Mouse (Mus musculus) heart, embryonic 16.5 days (tissue): ENCODE data around the gene Grm4. TPM values are rescaled to one million over a fixed set of nuclear protein-coding genes. Genes with fewer than 3 reads are reported as not detected.

Source experiments
- ATAC-seq: fragments of 200-750 bp; cut with Nextera tagmentation; replicated peaks from 2 replicates; pipeline ENCODE4 v1.8.0; 2017; ENCODE audit warnings: moderate number of reproducible peaks; ENCODE audit not compliant: insufficient read depth, low FRiP score; ENCODE audit errors: extremely low read depth
- H3K27ac ChIP-seq: fragments of 300-500 bp; sonication (generic); 2 replicates; pipeline ENCODE4 v1.5.1; 2014; ENCODE audit warnings: mild to moderate bottlenecking, low read length, control low read depth, moderate library complexity
- H3K27me3 ChIP-seq: fragments of 300-500 bp; sonication (generic); 2 replicates; pipeline ENCODE4 v1.6.1; 2014; ENCODE audit warnings: low read length, mixed read lengths; ENCODE audit not compliant: control insufficient read depth, insufficient read depth
- H3K36me3 ChIP-seq: fragments of 300-500 bp; sonication (generic); 2 replicates; pipeline ENCODE4 v1.6.1; 2014; ENCODE audit not compliant: control insufficient read depth, insufficient read depth
- H3K4me1 ChIP-seq: fragments of 300-500 bp; sonication (generic); 2 replicates; pipeline ENCODE4 v1.6.1; 2014; ENCODE audit warnings: low read length, mixed read lengths; ENCODE audit not compliant: control insufficient read depth, insufficient read depth
- H3K4me2 ChIP-seq: fragments of 300-500 bp; sonication (generic); 2 replicates; pipeline ENCODE4 v1.6.1; 2014; ENCODE audit warnings: low read depth, mild to moderate bottlenecking, control low read depth, low read length
- H3K4me3 ChIP-seq: fragments of 300-500 bp; sonication (generic); 2 replicates; pipeline ENCODE4 v1.5.1; 2014; ENCODE audit warnings: mild to moderate bottlenecking, control low read depth, low read length
- H3K9ac ChIP-seq: fragments of 300-500 bp; sonication (generic); 2 replicates; pipeline ENCODE4 v1.6.1; 2014; ENCODE audit warnings: low read length, control low read depth
- H3K9me3 ChIP-seq: fragments of 300-500 bp; sonication (generic); replicated peaks from 2 replicates; pipeline ENCODE4 v1.6.1; 2016; ENCODE audit warnings: low read length; ENCODE audit not compliant: control insufficient read depth
- WGBS: fragments of 180-500 bp; shearing (Covaris S2); extraction: QIAGEN DNeasy Blood & Tissue Kit; methylation state at CpG from one replicate; pipeline ENCODE4 v1.1.7; 2014; 5-methylcytosine and 5-hydroxymethylcytosine counted together
- polyA plus RNA-seq: library from polyadenylated mRNA; unstranded; fragments of >200 nt; fragmentation: Nextera tagmentation; extraction: Ambion mirVana; gene quantifications from 2 replicates; pipeline ENCODE4 v1.2.1, GENCODE M21; 2015

Gene Grm4
- polyA plus RNA-seq, 1 experiment from 2014 or later: 0.30 TPM

DNA sequence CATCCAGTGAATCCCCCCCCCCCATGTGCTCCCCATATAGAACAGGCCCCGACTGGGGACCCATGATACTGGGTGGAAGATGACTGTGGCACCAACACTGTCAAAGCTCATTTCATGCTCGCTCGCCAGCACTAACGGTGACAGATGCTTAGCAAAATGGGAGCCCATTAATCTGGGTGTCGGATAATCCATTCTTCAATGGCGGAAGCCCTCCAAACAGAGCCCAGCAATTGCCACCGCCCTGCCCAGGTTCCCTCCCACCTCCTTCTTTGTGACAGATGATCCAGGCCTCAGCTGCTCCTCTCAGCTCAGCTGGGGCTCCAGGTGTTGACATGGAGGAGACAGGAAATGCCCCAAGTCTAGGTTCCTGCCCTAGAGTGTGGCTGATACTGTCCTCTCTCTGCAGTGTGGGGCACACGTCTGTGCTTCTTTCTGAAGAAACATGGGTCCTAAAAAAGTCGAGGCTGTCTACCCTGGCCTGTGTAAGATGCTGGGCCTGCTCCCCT, 89.0 kb downstream of the Grm4 start:
- H3K9me3 ChIP-seq: peaks cover 16% of the 10 kb centered on the region
- no peaks in the 10 kb centered on the region for H3K36me3 ChIP-seq
- H3K27me3 ChIP-seq: peaks cover 8% of the 10 kb centered on the region
- ATAC-seq: no peak
- H3K4me3 ChIP-seq: no peak overlapping the region
- H3K4me1 ChIP-seq: no peaks in the 10 kb centered on the region
- H3K4me2 ChIP-seq: no peak overlapping the region
- H3K9ac ChIP-seq: no peak overlapping the region
- WGBS: 74% methylated on average over 9 of the region's 9 CpGs
- H3K27ac ChIP-seq: no peak overlapping the region

DNA sequence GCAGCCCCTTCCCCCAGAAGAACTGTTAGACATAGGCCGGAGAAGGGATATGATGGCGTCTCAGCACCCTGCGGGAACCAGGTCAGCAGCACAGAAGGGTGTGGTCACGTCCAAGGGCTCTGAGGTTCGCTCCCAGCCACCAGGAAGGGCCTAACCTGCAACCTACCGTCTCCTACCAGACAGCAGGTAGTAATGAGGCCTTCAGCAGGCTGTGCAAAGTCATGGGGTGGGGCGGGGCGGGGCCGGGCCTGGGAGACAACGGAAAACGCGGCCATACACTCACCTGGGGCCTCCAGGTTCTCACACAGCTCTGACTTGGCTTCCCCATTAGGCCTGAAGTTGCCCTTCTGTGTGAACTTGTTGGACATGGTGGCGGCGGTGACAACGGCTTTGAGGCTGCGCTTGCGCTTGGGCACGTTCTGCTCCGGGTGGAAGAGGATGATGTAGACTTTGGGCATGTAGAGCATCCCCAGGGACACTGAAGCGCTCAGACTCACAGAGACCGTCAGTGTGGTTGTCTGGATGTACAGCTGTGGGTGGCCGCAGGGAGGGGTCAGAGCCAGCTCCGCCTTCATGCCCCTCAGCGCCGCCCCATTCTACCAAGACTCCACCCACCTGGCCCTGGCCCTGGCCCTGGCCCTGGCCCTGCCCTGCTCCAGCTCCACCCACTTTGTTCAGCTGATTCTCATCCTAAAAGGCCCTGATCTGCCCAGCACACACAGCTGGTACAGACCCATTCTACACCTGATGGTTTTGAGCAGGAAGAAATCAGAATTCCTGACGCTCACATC, 90.0 kb downstream of the Grm4 start:
- Histone ChIP-seq H3K27me3 (peaks cover 8% of the 10 kb centered on the region), H3K36me3 (no peaks in the 10 kb centered on the region), H3K9ac (no peak overlapping the region), H3K9me3 (peaks cover 16% of the 10 kb centered on the region), H3K27ac (no peak overlapping the region), H3K4me2 (no peak overlapping the region), H3K4me1 (no peaks in the 10 kb centered on the region), H3K4me3 (no peak overlapping the region)
- 82% methylated on average over 26 of the region's 26 CpGs for WGBS
- ATAC-seq: no peak

DNA sequence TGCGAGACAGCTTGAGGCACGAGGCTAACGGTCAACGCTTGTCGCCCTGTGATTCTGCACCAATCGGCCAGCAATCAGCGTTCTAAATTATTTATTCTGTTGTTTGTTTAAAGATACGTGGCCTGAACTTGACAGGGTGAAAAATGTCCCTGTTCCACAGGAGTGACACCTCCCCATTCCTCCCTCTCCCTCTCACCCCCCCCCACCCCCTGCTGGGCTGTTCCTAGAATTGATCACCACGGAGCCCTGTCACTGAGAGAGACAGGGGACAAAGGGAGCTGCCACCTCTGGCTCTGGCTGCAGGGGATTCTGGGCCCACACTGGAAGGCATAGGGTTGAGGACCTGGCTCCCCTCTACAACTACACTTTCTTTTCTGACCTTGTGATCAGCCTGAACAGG, 91.4 kb downstream of the Grm4 start:
- H3K27ac ChIP-seq: no peak overlapping the region
- peaks cover 16% of the 10 kb centered on the region for H3K9me3 ChIP-seq
- 16% methylated on average over 9 of the region's 9 CpGs for WGBS
- no peaks in the 10 kb centered on the region for H3K36me3 ChIP-seq
- no peaks in the 10 kb centered on the region for H3K4me1 ChIP-seq
- no peak overlapping the region for H3K9ac ChIP-seq
- H3K4me2 ChIP-seq: no peak overlapping the region
- H3K27me3 ChIP-seq: peaks cover 6% of the 10 kb centered on the region
- H3K4me3 ChIP-seq: no peak overlapping the region
- ATAC-seq: no peak

DNA sequence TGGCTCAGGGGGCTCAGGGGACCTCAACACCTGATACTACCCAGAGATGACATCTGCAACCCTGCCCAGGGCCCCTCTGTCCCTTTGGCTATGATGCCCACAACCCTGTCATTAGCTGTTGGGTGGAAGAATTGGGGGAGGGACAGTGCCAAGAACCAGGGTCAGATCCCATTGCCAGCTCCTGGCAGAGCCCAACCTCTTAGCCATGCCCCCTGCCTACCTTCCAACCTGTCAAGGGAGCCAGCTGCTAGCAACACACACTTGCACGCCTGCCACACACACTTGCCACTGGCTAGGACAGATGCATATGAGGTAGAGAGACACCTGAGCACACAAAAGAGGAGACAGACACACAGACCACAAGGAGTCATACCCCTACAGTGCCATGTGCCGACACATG, 96.2 kb downstream of the Grm4 start:
- ATAC-seq: no peak
- WGBS: 71% methylated on average over 2 of the region's 2 CpGs
- no peak overlapping the region for H3K4me3 ChIP-seq

DNA sequence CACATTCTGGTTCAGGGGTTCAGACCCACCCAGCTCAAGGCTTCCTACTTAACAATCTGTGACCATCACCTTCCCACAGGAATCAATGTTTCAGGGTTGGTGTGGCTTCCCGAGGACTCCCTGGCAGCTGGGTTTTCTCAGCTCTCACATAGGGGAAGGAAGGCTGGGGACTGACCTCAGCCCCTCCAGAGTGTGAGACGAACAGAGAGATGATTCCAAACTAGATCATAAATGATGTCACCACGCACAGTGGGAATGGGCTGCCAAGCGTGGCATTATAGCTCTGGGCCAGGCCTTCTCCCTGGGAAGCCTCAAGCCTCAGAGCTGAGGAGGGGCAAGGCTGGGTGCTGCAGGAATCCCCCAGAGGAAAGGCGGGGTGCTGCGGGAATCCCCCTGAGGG, 96.8 kb downstream of the Grm4 start:
- Histone ChIP-seq H3K4me2 (no peak overlapping the region), H3K9me3 (peaks cover 16% of the 10 kb centered on the region), H3K4me3 (no peak overlapping the region), H3K36me3 (no peaks in the 10 kb centered on the region), H3K9ac (no peak overlapping the region), H3K4me1 (peaks cover 13% of the 10 kb centered on the region), H3K27ac (no peak overlapping the region), H3K27me3 (no peaks in the 10 kb centered on the region)
- no peak for ATAC-seq
- 71% methylated on average over 6 of the region's 6 CpGs for WGBS

More for the DNA sequence above, 96.2 kb downstream of the Grm4 start:
- no peak overlapping the region for H3K27ac ChIP-seq
- H3K27me3 ChIP-seq: 0 out of 2 replicates have a peak, but pooled peaks cover 3% of the 10 kb centered on the region
- peaks cover 13% of the 10 kb centered on the region for H3K4me1 ChIP-seq
- no peak overlapping the region for H3K4me2 ChIP-seq
- H3K9me3 ChIP-seq: peaks cover 16% of the 10 kb centered on the region
- no peak overlapping the region for H3K9ac ChIP-seq
- H3K36me3 ChIP-seq: no peaks in the 10 kb centered on the region

DNA sequence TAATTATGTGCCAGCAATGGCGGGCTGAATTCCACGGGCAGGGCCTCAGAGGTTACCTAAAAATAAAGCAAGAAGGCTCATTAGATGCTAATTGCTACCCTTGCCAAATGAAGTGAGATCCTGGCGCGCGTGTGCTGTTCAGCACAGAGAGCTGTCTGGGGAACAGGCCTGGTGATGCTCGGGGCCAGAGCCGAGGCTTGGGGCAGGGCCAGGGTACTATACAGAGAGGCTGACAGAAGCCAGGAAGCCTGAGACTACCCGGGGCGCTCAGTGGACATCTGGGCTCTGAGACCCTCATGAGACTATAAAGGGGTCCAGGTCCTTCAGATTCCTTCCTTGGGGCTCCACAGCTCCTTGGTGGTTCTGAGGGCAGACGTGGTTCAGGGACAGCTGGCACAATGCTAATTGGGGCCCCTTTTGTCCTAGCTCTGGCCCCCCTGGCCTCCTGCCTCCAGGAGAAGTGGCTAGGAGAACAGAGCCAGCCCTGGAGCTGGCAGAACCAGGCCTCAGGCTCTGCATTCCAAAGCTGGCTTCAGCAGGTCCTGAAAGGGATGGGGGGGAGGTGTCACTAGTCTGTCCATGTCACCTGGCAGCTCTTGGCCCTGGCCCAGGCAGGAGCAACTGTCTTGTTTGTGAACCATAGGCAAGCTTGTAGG, 98.3 kb downstream of the Grm4 start:
- no peak overlapping the region; the same call in 1 of the 2 replicates for H3K9ac ChIP-seq
- H3K27ac ChIP-seq: peak overlapping the region; percentile 30; the same call in 1 of the 2 replicates
- no peaks in the 10 kb centered on the region for H3K27me3 ChIP-seq
- H3K9me3 ChIP-seq: peaks cover 3% of the 10 kb centered on the region
- ATAC-seq: peak; percentile 78
- H3K4me3 ChIP-seq: no peak overlapping the region
- H3K36me3 ChIP-seq: no peaks in the 10 kb centered on the region
- 26% methylated on average over 10 of the region's 10 CpGs for WGBS
- no peak overlapping the region for H3K4me2 ChIP-seq
- peaks cover 13% of the 10 kb centered on the region for H3K4me1 ChIP-seq

DNA sequence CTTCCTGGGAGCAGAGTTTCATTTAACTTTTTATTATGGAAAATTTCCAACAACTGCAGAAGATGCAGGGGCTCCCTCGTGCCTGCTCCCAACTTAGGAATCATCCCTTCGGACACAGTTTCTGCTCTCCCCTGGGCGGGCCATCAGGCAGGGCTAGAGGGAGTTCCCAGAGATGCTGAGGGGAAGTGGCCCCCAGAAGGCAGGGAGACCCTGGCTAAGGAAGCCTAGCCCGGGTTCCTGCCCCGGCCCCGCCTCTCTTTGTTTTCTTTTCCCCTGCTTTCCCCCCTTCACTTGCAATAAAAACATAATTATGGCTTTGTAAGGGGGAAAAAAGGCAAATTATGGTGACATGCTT, 98.9 kb downstream of the Grm4 start:
- H3K9me3 ChIP-seq: no peaks in the 10 kb centered on the region
- no peak overlapping the region for H3K27ac ChIP-seq
- no peak overlapping the region for H3K9ac ChIP-seq
- ATAC-seq: no peak
- no peak overlapping the region for H3K4me3 ChIP-seq
- no peaks in the 10 kb centered on the region for H3K36me3 ChIP-seq
- H3K27me3 ChIP-seq: no peaks in the 10 kb centered on the region
- peaks cover 13% of the 10 kb centered on the region for H3K4me1 ChIP-seq
- no peak overlapping the region for H3K4me2 ChIP-seq
- 32% methylated on average over 6 of the region's 6 CpGs for WGBS

DNA sequence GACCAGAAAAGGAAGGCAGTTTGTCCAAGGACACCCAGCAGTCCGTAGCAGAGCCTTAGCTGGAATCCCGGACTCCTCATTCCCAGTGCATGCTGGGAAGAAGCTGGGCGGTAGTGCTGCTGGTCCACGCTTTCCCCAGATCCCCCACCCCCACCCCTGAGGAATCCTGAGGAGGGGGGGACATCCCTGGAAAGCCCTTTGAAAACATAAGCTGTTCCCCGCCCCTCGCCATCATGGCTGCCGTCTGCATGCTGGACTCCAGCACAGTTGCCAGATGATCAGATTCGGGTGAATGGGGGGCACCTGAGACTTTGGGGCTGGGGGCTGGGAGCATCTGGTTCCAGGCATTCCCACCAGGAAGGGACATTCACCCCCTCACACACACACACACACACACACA, 99.4 kb downstream of the Grm4 start:
- WGBS: 59% methylated on average over 8 of the region's 8 CpGs

DNA sequence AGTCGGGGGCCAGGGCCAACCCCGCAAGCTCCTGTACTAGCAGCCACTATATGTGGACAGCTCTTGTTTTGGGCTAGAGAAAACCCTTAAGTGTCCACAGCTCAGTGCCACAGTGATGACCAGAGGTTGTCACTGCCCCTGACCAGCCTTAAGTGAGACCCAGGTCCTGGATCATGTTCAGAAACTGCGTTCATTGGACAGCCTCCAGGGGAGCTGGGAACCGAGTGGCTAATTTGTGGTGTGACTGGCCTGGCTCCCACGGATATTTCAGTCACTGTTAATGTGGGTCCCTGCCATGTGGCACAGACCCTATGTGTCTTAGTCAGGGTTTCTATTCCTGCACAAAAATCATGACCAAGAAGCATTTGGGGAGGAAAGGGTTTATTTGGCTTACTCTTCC, 112.2 kb downstream of the Grm4 start:
- H3K9me3 ChIP-seq: peaks cover 3% of the 10 kb centered on the region; the same call in 1 of the 2 replicates
- no peak overlapping the region for H3K9ac ChIP-seq
- no peak for ATAC-seq
- H3K27me3 ChIP-seq: peaks cover 3% of the 10 kb centered on the region; the same call in 1 of the 2 replicates
- no peaks in the 10 kb centered on the region for H3K4me1 ChIP-seq
- no peaks in the 10 kb centered on the region for H3K36me3 ChIP-seq
- WGBS: 52% methylated on average over 5 of the region's 5 CpGs
- no peak overlapping the region for H3K4me2 ChIP-seq
- H3K4me3 ChIP-seq: no peak overlapping the region
- H3K27ac ChIP-seq: no peak overlapping the region

More for the DNA sequence above, 99.4 kb downstream of the Grm4 start:
- Histone ChIP-seq H3K4me3 (no peak overlapping the region), H3K27me3 (no peaks in the 10 kb centered on the region), H3K36me3 (no peaks in the 10 kb centered on the region), H3K4me1 (peaks cover 13% of the 10 kb centered on the region), H3K4me2 (no peak overlapping the region), H3K9ac (no peak overlapping the region), H3K27ac (no peak overlapping the region), H3K9me3 (no peaks in the 10 kb centered on the region)
- ATAC-seq: no peak
